Mouse (Mus musculus) midbrain, embryonic 12.5 days (tissue): Measurements from ENCODE around the gene Ccdc13. TPM values are rescaled to one million over a fixed set of nuclear protein-coding genes. Genes with fewer than 3 reads are reported as not detected.

Experiments used
- ATAC-seq: fragments of 200-750 bp; cut with Nextera tagmentation; 2 replicates; pipeline ENCODE4 v1.8.0; 2017; ENCODE audit warnings: low read depth, moderate TSS enrichment, moderate library complexity; ENCODE audit not compliant: low FRiP score
- H3K27ac ChIP-seq: fragments of 300-500 bp; sonication (generic); replicated peaks from 2 replicates; pipeline ENCODE4 v1.5.1; 2016; ENCODE audit warnings: mild to moderate bottlenecking
- H3K27me3 ChIP-seq: fragments of 300-500 bp; sonication (generic); 2 replicates; pipeline ENCODE4 v1.6.1; 2016; ENCODE audit warnings: mild to moderate bottlenecking
- H3K36me3 ChIP-seq: fragments of 300-500 bp; sonication (generic); 2 replicates; pipeline ENCODE4 v1.6.1; 2016
- H3K4me1 ChIP-seq: fragments of 300-500 bp; sonication (generic); 2 replicates; pipeline ENCODE4 v1.6.1; 2016
- H3K4me2 ChIP-seq: fragments of 300-500 bp; sonication (generic); replicated peaks from 2 replicates; pipeline ENCODE4 v1.6.1; 2016; ENCODE audit warnings: mild to moderate bottlenecking, moderate library complexity
- H3K4me3 ChIP-seq: fragments of 300-500 bp; sonication (generic); 2 replicates; pipeline ENCODE4 v1.5.1; 2016; ENCODE audit warnings: mild to moderate bottlenecking
- H3K9ac ChIP-seq: fragments of 300-500 bp; sonication (generic); replicated peaks from 2 replicates; pipeline ENCODE4 v1.6.1; 2016; ENCODE audit warnings: mild to moderate bottlenecking, moderate library complexity
- H3K9me3 ChIP-seq: fragments of 300-500 bp; sonication (generic); 2 replicates; pipeline ENCODE4 v1.6.1; 2016; ENCODE audit warnings: mild to moderate bottlenecking
- WGBS: fragments of 180-500 bp; shearing (Covaris S2); methylation state at CpG from one replicate; pipeline ENCODE4 v1.1.7; 2016; 5-methylcytosine and 5-hydroxymethylcytosine counted together
- polyA plus RNA-seq: library from polyadenylated mRNA; unstranded; fragments of >200 nt; fragmentation: Nextera tagmentation; extraction: Ambion mirVana; gene quantifications from 2 replicates; pipeline ENCODE4 v1.2.1, GENCODE M21; 2016

Gene Ccdc13
- polyA plus RNA-seq, 1 experiment from 2014 or later: 3.2 TPM

DNA sequence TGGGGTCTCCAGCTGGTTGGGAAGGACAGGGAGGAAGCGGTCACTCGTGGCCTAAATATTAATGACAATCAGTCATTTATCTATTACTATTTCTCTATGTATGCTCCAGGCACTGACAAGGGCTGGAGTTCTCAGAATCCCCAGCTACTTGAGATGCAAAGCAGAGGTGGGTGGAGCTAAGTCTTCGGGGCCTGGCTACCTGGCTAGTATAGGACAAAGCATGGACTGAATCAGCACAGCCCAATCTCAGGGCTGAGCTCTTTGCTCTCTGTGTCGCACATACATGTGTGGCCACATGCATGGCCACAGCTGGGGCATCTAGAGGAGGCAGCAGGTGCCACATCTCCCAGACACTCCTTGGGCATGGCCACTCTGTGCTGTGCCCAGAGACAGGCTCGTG lies 18.5 kb downstream of the Ccdc13 start:
- Histone ChIP-seq H3K9ac (no peak overlapping the region), H3K4me3 (no peak overlapping the region), H3K27me3 (no peaks in the 10 kb centered on the region), H3K9me3 (no peaks in the 10 kb centered on the region), H3K4me2 (no peak overlapping the region), H3K36me3 (no peaks in the 10 kb centered on the region), H3K27ac (no peak overlapping the region), H3K4me1 (peaks cover 6% of the 10 kb centered on the region; the same call in 1 of the 2 replicates)
- ATAC-seq: no peak
- 76% methylated on average over 5 of the region's 5 CpGs for WGBS

DNA sequence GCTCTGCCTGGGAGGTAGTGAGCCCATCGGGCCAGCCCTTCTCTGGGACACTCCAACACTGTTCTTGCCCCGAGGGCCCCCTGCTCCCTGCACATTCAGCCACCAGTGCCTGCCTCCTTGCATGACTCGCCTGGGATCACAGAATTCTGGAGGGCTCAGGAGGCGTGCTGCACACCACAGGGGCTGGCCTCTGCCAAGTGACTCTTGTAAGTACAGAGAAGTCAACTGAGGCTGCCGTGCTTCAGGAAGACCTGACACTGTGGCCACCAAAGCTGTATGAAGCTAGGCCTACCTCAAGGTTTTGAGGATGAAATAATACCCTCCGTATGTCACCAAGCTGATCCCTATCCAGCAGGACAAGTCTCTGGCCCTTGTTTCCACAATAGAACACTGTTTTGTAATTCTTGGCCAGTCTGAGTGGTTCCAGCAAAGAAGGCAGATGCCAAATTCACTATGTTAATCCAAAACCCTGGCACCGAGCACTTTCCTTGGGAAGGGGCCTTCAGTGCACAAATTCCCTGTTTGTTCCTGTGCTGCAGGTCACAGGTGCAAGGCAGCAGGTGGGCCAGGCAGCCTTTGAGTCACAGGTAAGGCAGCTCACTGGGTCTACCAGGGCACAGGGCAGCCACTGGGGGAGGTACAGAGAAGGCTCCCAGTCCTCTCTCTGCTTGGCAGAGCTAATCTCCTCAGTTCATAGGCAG lies 19.3 kb downstream of the Ccdc13 start:
- H3K27ac ChIP-seq: no peak overlapping the region
- WGBS: 53% methylated on average over 7 of the region's 7 CpGs

DNA sequence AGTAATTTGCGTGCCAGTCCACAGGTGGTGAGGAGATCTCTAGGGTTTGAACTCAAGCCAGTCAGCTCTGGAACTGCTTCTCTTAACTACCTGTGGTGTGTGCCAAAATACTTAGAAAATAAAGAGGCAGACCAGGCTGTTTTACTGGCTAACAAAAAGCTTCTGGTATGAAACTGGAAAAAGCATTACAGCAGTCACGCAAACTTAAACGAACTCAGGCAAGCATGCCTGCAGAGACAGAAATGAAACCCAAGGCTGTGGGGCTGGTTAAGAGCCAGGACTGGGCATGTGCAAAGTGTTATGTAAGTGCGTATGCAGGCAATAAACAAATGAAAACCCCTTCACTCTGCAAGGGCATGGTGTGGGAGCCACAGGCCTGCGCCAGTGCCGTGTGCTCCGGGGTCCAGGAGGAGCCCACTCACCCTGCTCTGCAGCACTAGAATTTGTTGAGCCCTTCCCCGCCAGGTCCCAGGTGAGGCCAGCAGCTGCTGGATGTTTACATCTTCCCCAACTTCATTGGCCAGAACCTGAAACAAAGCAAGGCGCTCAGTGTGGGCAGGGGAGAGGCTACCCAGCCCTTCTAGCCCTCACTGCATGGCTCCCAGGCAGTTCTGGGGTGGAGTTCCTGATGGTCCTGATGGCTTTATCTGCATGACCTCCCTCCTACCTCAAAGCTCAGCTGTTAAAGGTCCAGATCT lies 20.0 kb downstream of the Ccdc13 start:
- peaks cover 6% of the 10 kb centered on the region; the same call in 1 of the 2 replicates for H3K4me1 ChIP-seq
- H3K4me2 ChIP-seq: no peak overlapping the region
- no peak overlapping the region for H3K27ac ChIP-seq
- no peaks in the 10 kb centered on the region for H3K27me3 ChIP-seq
- no peaks in the 10 kb centered on the region for H3K9me3 ChIP-seq
- H3K36me3 ChIP-seq: no peaks in the 10 kb centered on the region
- no peak for ATAC-seq
- WGBS: 80% methylated on average over 9 of the region's 9 CpGs
- H3K9ac ChIP-seq: no peak overlapping the region
- no peak overlapping the region for H3K4me3 ChIP-seq

More for the DNA sequence above, 19.3 kb downstream of the Ccdc13 start:
- Histone ChIP-seq H3K4me3 (no peak overlapping the region), H3K27me3 (no peaks in the 10 kb centered on the region), H3K9ac (no peak overlapping the region), H3K4me1 (peaks cover 6% of the 10 kb centered on the region; the same call in 1 of the 2 replicates), H3K4me2 (no peak overlapping the region), H3K36me3 (no peaks in the 10 kb centered on the region), H3K9me3 (no peaks in the 10 kb centered on the region)
- no peak for ATAC-seq

DNA sequence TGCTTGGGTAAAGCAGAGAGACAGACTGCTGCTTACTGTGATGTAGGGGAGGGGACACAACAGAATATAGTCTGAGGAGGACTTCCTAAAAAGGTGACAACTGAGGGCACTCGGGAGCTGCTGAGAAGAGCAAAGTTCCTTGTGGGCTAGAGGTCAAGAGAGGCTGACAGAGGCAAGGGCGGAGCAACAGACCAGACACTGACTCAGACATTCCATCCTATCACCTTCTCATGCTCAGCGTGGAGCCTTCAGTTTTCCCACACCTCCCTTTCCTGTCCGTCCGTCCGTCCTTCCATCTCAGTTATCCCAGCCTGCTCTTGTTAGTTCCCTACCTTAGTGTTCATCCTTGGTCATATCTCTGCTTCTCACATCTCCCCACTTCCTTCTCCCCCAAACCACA lies 24.1 kb downstream of the Ccdc13 start:
- WGBS: 70% methylated on average over 6 of the region's 6 CpGs
- Histone ChIP-seq H3K4me1 (peaks cover 11% of the 10 kb centered on the region), H3K36me3 (no peaks in the 10 kb centered on the region), H3K4me2 (no peak overlapping the region), H3K4me3 (no peak overlapping the region), H3K27ac (no peak overlapping the region), H3K9ac (no peak overlapping the region), H3K9me3 (no peaks in the 10 kb centered on the region), H3K27me3 (no peaks in the 10 kb centered on the region)
- no peak for ATAC-seq

DNA sequence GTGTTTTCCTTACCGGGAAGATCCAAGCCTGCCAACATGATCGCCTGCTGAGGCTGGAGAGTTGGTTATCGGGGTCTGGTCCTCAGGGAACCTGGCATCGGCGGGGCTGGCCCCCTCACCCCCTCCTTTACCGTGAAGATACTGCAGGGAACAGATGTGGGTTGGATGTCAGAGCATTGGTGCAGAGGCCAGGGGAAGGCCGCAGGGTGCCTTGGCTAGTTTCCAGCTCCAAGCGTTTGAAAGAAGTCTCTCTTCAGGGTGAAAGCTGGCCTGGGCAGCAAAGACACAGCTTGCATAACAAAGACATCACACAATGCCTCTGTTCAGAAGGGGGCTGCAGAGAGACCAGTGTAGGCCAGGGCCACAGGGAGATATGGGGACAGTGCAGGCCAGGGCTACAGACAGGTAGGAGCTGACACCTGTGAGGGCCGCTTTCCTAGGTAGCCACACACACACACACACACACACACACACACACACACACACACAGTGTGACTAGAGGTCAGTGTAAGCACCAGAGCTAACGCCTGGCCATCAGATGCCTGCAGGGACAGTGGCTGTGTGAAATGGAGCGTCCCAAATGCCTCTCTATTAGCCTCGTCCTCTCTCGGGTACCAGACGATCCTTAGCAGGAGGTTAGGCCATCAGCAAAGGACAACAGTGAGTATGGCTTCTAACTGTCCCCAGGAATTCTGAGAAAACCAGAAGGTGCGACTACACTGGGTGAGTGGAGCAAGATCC lies 29.0 kb downstream of the Ccdc13 start:
- peak; percentile 76 for ATAC-seq
- Histone ChIP-seq H3K4me1 (peaks cover 36% of the 10 kb centered on the region), H3K9me3 (no peaks in the 10 kb centered on the region), H3K4me2 (peak overlapping the region; percentile 22; the same call in 1 of the 2 replicates), H3K36me3 (no peaks in the 10 kb centered on the region), H3K9ac (peak overlapping the region; percentile 39; the same call in 1 of the 2 replicates), H3K27ac (peak overlapping the region; percentile 67), H3K4me3 (no peak overlapping the region), H3K27me3 (no peaks in the 10 kb centered on the region)
- 16% methylated on average over 14 of the region's 15 CpGs for WGBS

DNA sequence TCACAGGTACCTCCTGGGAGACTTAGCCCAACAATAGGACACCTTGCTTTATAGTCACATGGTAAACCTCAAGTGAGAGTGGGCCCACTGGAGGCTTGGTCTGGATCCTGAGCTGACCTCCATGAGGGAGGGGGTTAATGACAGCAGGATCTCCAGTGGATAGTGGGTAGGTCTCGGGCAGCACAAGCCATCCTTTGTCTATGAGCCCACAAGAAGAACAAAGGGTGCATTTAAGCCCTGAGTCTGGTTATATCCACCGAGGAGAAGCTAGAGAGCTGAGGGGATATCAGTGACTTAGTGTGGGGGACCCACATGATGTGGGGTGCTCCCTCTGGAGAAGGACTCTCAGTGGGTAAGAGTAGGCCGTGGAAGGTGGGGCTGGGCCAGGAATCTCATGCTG lies 30.8 kb downstream of the Ccdc13 start:
- peaks cover 36% of the 10 kb centered on the region for H3K4me1 ChIP-seq
- no peak overlapping the region for H3K4me3 ChIP-seq
- ATAC-seq: no peak
- no peaks in the 10 kb centered on the region for H3K9me3 ChIP-seq
- no peaks in the 10 kb centered on the region for H3K27me3 ChIP-seq
- no peaks in the 10 kb centered on the region for H3K36me3 ChIP-seq
- no peak overlapping the region for H3K4me2 ChIP-seq
- no peak overlapping the region for H3K9ac ChIP-seq
- 55% methylated on average over 3 of the region's 3 CpGs for WGBS
- 0 out of 2 replicates have a peak overlapping the region, but pooled peaks have one; percentile 6 for H3K27ac ChIP-seq

DNA sequence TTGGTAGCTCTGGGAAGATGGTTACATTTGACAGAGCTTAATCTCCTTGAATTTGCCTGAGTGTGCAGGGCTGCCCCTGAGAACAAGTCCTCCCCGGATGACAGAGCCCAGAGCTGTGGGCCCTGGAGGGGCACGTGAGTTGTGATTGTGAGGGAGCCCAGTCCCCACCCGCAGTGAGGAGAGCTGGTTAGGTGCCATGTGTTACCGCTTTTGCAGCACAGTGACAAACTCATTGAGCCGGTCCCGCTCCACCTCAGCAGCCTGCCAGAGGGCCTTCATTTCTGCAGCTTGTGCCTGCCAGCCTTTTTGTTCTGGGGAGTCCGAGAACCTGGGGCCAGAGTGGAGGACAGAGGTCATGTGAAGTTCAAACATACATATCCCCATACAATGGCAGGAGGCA lies 31.3 kb downstream of the Ccdc13 start:
- ATAC-seq: no peak
- peaks cover 36% of the 10 kb centered on the region for H3K4me1 ChIP-seq
- H3K4me3 ChIP-seq: no peak overlapping the region
- no peaks in the 10 kb centered on the region for H3K9me3 ChIP-seq
- no peak overlapping the region for H3K27ac ChIP-seq
- 75% methylated on average over 7 of the region's 7 CpGs for WGBS
- no peak overlapping the region for H3K4me2 ChIP-seq
- H3K27me3 ChIP-seq: no peaks in the 10 kb centered on the region
- no peak overlapping the region for H3K9ac ChIP-seq
- no peaks in the 10 kb centered on the region for H3K36me3 ChIP-seq

DNA sequence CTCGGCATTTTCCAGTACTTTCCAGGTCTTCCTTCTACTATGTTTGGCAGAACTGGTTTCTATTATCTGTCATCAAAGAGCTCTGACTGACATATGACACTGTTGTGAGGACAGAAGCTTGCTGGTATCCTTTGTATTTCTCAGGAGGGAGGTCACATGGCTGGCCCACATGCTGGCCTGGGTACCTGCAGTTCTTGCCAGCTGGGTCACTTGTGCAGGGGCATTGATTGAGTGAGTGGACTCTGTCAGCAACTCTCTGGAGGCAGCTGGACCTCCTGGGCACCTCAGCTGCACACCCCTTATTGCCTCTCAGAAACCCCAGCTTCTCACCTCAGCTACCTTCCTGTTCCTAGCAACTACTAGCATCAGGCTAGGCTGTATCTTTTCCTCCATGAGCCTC lies 31.7 kb downstream of the Ccdc13 start:
- Histone ChIP-seq H3K36me3 (no peaks in the 10 kb centered on the region), H3K9me3 (no peaks in the 10 kb centered on the region), H3K27ac (no peak overlapping the region), H3K27me3 (no peaks in the 10 kb centered on the region), H3K4me1 (peaks cover 36% of the 10 kb centered on the region), H3K9ac (no peak overlapping the region), H3K4me2 (no peak overlapping the region), H3K4me3 (no peak overlapping the region)
- no peak for ATAC-seq
- 70% methylated on average over 1 of the region's 1 CpGs for WGBS

DNA sequence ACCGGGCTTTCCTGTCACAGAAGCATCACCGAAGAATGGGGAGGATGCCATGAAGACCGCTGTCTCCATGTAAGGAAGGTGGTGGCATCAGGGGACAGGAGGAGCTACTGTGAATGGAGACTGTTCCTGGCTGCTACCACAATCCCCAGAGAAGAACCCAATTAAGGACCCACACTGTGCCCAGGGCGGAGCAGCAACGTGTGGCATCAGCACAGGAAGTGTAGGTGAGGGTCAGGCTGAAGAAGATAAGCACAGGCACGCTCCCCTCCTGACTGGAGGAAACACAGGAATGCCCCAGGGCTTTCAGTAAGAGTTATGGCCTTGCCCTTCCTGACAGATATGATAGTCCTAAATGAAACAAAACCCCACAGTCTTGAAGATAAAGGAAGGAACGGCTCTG lies 36.5 kb downstream of the Ccdc13 start:
- no peak for ATAC-seq
- H3K4me3 ChIP-seq: no peak overlapping the region
- H3K9ac ChIP-seq: no peak overlapping the region
- H3K4me2 ChIP-seq: no peak overlapping the region
- no peaks in the 10 kb centered on the region for H3K9me3 ChIP-seq
- peaks cover under 1% of the 10 kb centered on the region; the same call in 1 of the 2 replicates for H3K27me3 ChIP-seq
- 80% methylated on average over 7 of the region's 7 CpGs for WGBS
- no peak overlapping the region for H3K27ac ChIP-seq
- peaks cover 12% of the 10 kb centered on the region for H3K4me1 ChIP-seq
- H3K36me3 ChIP-seq: no peaks in the 10 kb centered on the region

DNA sequence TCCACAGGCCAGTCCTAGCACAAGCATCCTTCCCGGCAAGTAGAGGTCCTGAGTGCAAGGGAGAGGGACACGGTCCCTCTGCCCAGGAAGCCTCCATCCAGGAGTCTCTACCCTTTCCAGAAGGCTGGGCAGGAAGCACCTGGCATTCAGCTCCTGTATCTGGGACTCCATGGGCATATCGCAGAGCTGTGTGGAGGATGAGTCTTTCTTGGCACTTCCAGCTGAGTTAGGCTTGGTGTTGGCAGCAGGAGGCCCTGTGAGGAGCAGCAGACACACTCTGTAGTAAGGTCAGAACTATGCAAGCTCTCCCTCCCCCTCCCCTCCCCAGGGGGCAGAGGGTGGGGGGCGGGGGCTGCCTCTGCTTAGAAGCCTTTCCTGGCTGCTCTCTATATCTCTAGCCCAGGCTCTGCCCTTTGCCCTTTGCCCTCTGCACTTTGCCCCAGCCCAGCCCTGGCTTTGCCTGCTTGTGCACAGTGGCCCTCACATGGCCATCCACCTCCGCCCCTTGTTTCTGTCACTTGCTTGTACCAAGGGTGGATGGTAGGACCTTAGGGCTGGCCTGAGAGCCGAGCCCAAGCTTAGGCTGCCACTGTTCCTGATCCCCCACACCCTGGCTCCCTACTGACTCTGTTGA lies 40.3 kb downstream of the Ccdc13 start:
- H3K27me3 ChIP-seq: peaks cover 8% of the 10 kb centered on the region; the same call in 1 of the 2 replicates
- no peaks in the 10 kb centered on the region for H3K36me3 ChIP-seq
- no peaks in the 10 kb centered on the region for H3K9me3 ChIP-seq
- no peak overlapping the region for H3K4me3 ChIP-seq
- ATAC-seq: no peak
- H3K27ac ChIP-seq: no peak overlapping the region
- H3K4me1 ChIP-seq: peaks cover 9% of the 10 kb centered on the region
- H3K9ac ChIP-seq: no peak overlapping the region
- no peak overlapping the region for H3K4me2 ChIP-seq
- 50% methylated on average over 5 of the region's 6 CpGs for WGBS

DNA sequence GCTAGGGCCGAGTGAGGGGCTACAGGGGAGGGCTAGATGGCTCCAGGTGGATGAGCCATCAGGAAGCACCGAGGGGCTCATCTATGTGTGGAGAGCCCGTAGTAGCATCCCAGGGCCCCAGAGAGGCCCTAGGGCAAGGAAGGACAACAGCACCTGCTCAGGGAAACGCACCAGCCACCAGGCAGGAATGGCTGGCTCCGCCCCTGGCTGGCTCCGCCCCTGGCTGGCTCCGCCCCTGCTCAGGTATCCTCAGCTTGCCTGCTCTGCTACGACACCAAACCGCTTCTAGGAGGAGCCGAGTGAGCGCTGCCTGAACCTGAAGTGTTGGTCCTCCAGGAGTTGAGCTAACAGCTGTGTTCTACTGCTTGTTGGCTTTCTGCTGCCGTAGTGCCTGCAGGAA lies 41.5 kb downstream of the Ccdc13 start:
- no peaks in the 10 kb centered on the region for H3K9me3 ChIP-seq
- H3K27me3 ChIP-seq: peaks cover 8% of the 10 kb centered on the region; the same call in 1 of the 2 replicates
- ATAC-seq: no peak
- H3K27ac ChIP-seq: no peak overlapping the region
- 18% methylated on average over 12 of the region's 12 CpGs for WGBS
- peaks cover 9% of the 10 kb centered on the region for H3K4me1 ChIP-seq
- H3K9ac ChIP-seq: no peak overlapping the region
- H3K4me2 ChIP-seq: no peak overlapping the region
- H3K4me3 ChIP-seq: no peak overlapping the region
- no peaks in the 10 kb centered on the region for H3K36me3 ChIP-seq
